Mouse (Mus musculus): ENCODE measurements at regions not wholly inside any gene's neighbourhood (a gene's known extent, or its start where the extent isn't known, plus 50 kb on each side); places are given as distances from the start of the nearest gene placed in this dataset.

GRCm38 (mm10) chr12:78066024-78066423 is 128.0 kb upstream of the Gm6657 start:
- TF ChIP-seq CTCF (IDR thresholded peaks at IDR 0.05; ENCODE audit: extremely low read depth, insufficient read length, insufficient replicate concordance, low read depth, low read length): no peak
- TF ChIP-seq POLR2A (IDR thresholded peaks at IDR 0.05; ENCODE audit: low read depth, low read length): no peak

Measured in small intestine, adult 2 months (tissue).